Mouse (Mus musculus) limb, embryonic 15.5 days (tissue): Measurements from ENCODE around the gene Kank4. TPM values are rescaled to one million over a fixed set of nuclear protein-coding genes. Genes with fewer than 3 reads are reported as not detected.
A peak's percentile ranks its signal among the peaks of the same experiment; 100 is the strongest.
"Not testable (repeated sequence)": the region's sequence is repeated elsewhere in the genome, so short reads cannot be mapped to it uniquely, and the experiment has no call there.

Experiments used
- ATAC-seq: fragments of 200-750 bp; cut with Nextera tagmentation; 2 replicates; pipeline ENCODE4 v1.8.0; 2017; ENCODE audit warnings: low read depth, moderate TSS enrichment; ENCODE audit not compliant: insufficient number of reproducible peaks, low FRiP score, low TSS enrichment
- H3K27ac ChIP-seq: fragments of 300-500 bp; sonication (generic); 2 replicates; pipeline ENCODE4 v1.5.1; 2015; ENCODE audit warnings: moderate library complexity, mild to moderate bottlenecking, inconsistent platforms
- H3K27me3 ChIP-seq: fragments of 300-500 bp; sonication (generic); 2 replicates; pipeline ENCODE4 v1.6.1; 2015; ENCODE audit warnings: inconsistent platforms
- H3K36me3 ChIP-seq: fragments of 300-500 bp; sonication (generic); 2 replicates; pipeline ENCODE4 v1.6.1; 2015; ENCODE audit warnings: inconsistent platforms
- H3K4me1 ChIP-seq: fragments of 300-500 bp; sonication (generic); 2 replicates; pipeline ENCODE4 v1.6.1; 2015; ENCODE audit warnings: inconsistent platforms
- H3K4me2 ChIP-seq: fragments of 300-500 bp; sonication (generic); 2 replicates; pipeline ENCODE4 v1.6.1; 2015; ENCODE audit warnings: mild to moderate bottlenecking, inconsistent platforms
- H3K4me3 ChIP-seq: fragments of 300-500 bp; sonication (generic); 2 replicates; pipeline ENCODE4 v1.5.1; 2015; ENCODE audit warnings: mild to moderate bottlenecking, inconsistent platforms
- H3K9ac ChIP-seq: fragments of 300-500 bp; sonication (generic); 2 replicates; pipeline ENCODE4 v1.6.1; 2015; ENCODE audit warnings: inconsistent platforms
- H3K9me3 ChIP-seq: fragments of 300-500 bp; sonication (generic); 2 replicates; pipeline ENCODE4 v1.6.1; 2016; ENCODE audit warnings: inconsistent platforms
- WGBS: fragments of 180-500 bp; shearing (Covaris S2); methylation state at CpG from one replicate; pipeline ENCODE4 v1.1.7; 2015; 5-methylcytosine and 5-hydroxymethylcytosine counted together
- polyA plus RNA-seq: library from polyadenylated mRNA; unstranded; fragments of >200 nt; fragmentation: Nextera tagmentation; extraction: Ambion mirVana; gene quantifications from 2 replicates; pipeline ENCODE4 v1.2.1, GENCODE M21; 2015

Kank4 gene
- polyA plus RNA-seq = 1.4 and 1.9 TPM in 2 replicates

DNA sequence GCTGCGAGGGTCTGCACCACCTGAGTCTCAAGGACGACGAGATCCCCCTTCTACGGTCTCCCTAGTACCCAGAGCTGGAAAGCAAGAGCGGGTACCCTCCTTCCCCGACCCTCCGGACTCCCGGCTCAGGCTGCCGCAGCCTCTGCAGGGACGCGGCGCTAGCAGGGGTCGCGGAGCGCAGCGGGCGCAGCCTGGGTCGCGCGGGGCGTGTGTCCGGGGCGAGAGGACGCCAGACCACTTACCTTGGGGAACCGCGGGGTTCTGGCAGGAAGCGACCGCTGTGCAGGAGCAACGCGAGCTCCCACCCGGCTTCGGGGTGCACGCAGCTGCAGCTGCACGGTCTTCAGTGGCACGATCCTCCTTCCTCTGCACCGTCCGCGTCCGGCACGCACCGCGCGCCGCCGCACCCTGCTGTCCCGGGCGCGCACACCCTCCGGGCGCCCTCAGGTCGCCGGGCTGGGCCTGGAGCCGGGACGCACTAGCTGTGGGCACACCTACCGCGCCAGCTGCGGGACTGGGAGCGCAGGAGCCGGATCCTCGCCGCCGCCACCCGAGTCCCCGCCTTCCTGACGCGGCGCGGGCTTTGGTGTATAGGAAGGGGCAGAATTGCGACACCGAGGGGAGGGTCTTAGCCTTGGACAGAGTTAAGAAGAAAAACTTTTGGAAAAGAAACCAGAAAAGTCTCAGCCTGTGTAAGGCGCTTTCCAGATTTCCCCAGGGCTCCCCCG, at the start of gene Kank4:
Kank4 (minus strand) TSS at position 354 of the 728 bp plus-strand sequence.
- peak within 1 kb of the TSS; percentile 91 for H3K4me2 ChIP-seq
- peaks cover 28% of the 10 kb centered on the region for H3K4me1 ChIP-seq
- H3K27me3 ChIP-seq = no peaks in the 10 kb centered on the region
- peak; percentile 77; the same call in 1 of the 2 replicates for ATAC-seq
- no peaks in the 10 kb centered on the region for H3K36me3 ChIP-seq
- 0% methylated on average over 72 of the region's 72 CpGs for WGBS
- H3K27ac ChIP-seq = peak within 1 kb of the TSS; percentile 79
- no peaks in the 10 kb centered on the region for H3K9me3 ChIP-seq
- H3K9ac ChIP-seq = peak within 1 kb of the TSS; percentile 58
- H3K4me3 ChIP-seq = peak within 1 kb of the TSS; percentile 77

DNA sequence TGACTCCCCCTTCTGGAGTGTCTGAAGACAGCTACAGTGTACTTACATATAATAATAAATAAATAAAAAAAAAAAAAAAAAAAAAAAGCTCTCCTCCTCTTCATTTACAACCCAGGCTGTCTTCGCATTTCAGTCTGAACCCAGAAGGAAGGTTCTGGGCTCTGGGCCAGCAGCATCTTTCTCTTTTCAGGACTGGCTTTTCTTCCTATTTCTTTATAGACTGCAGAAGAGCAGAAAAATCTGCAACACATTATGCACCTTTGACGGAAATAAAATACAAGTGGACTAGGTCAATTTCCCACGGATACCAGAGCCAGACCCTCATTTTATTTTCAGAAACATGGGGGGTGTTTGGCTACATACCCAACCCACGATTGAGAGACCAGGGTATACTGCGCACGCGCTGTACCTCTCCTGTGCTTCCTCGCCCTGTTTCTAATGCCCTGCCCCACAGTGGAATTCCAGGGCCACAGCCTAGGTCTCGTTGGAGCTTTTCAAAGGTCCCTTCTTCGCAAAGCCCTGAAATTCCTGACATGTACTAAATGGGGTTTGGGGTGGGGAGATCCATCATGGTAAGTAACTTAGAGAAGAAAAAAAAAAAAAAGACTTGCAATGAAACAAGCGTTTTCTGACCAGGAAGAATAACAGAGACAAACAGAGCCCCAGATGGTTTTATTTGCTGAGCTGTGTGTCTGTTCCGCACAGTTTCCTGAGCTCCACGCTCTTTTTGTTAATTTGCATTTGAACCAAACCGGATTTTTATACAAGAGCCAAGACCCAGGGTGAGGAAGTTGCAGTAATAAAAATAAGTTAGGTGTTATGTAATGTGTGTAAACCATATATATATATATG, 48.3 kb upstream of the Kank4 start:
- Histone ChIP-seq H3K4me1 (peaks cover 3% of the 10 kb centered on the region; the same call in 1 of the 2 replicates), H3K4me2 (no peak overlapping the region), H3K27me3 (no peaks in the 10 kb centered on the region), H3K36me3 (no peaks in the 10 kb centered on the region), H3K4me3 (no peak overlapping the region), H3K27ac (peak overlapping the region; percentile 75), H3K9me3 (no peaks in the 10 kb centered on the region), H3K9ac (no peak overlapping the region)
- WGBS = 52% methylated on average over 14 of the region's 14 CpGs
- ATAC-seq = peak; percentile 14; the same call in 1 of the 2 replicates

DNA sequence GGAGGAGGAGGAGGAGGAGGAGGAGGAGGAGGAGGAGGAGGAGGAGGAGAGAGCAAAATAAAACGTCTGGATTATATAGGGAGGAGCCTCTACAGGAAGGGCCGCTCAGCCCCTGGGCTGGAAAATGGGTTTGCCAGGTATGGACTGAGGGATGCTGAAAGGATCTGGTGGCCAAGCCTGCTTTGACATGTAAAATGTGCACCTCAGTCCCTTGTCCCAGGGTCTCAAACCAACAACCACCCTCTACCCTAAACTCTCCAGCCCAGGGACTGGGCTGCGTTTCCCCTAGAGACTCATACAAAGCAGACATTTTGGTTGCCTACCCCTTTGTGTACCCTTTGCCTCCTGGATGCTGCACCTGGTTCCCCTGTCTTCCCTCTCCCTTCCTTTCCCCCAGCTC, 47.2 kb upstream of the Kank4 start:
- no peaks in the 10 kb centered on the region for H3K27me3 ChIP-seq
- H3K27ac ChIP-seq = no peak overlapping the region
- H3K4me1 ChIP-seq = peaks cover 3% of the 10 kb centered on the region; the same call in 1 of the 2 replicates
- ATAC-seq = no peak
- H3K4me3 ChIP-seq = no peak overlapping the region
- no peak overlapping the region for H3K4me2 ChIP-seq
- H3K36me3 ChIP-seq = no peaks in the 10 kb centered on the region
- no peaks in the 10 kb centered on the region for H3K9me3 ChIP-seq
- WGBS = 76% methylated on average over 3 of the region's 3 CpGs
- H3K9ac ChIP-seq = no peak overlapping the region

DNA sequence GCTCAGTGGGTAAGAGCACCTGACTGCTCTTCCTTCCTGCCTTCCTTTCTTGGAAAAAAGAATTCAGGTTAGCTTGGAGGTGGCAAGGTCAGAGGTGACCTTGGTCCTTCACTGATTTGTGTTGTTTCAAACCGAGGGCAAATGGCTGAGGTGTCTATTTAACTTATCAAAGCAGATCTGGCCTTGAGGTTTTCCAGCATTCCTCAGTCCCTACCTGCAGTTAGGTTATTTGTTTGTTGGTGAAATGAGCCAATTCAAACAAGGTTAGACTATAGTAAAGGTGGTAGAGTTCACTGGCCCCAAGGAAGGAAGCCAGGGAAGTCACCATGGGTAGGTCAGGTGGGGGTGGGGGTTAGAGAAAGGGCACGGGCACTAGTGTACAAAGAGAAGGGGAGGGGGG, 46.8 kb upstream of the Kank4 start:
- Histone ChIP-seq H3K4me1 (peaks cover 3% of the 10 kb centered on the region; the same call in 1 of the 2 replicates), H3K4me2 (no peak overlapping the region), H3K9ac (no peak overlapping the region), H3K36me3 (no peaks in the 10 kb centered on the region), H3K4me3 (no peak overlapping the region), H3K9me3 (no peaks in the 10 kb centered on the region), H3K27me3 (no peaks in the 10 kb centered on the region), H3K27ac (no peak overlapping the region)
- WGBS = 62% methylated on average over 1 of the region's 2 CpGs
- no peak for ATAC-seq

DNA sequence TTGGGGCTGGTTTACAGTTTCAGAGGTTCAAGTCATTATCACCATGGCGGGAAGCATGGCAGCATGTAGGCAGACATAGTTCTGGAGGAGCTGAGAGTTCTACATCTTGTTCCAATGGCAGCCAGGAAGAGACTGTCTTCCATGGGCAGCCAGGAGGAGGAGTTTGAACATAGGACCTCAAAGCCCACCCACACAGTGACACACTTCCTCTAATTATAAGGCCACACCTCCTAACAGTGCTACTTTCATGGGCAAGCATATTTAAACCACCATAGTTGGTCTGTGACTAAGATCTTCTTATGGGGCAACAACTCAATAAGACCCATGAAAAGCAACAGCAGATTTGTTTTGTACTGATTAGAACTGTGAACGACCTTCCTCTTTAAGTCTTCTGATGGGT, 46.1 kb upstream of the Kank4 start:
- no peak overlapping the region for H3K27ac ChIP-seq
- ATAC-seq = no peak
- H3K9me3 ChIP-seq = no peaks in the 10 kb centered on the region
- no peak overlapping the region for H3K4me2 ChIP-seq
- no peak overlapping the region for H3K4me3 ChIP-seq
- peaks cover 3% of the 10 kb centered on the region; the same call in 1 of the 2 replicates for H3K4me1 ChIP-seq
- no peaks in the 10 kb centered on the region for H3K27me3 ChIP-seq
- no peak overlapping the region for H3K9ac ChIP-seq
- WGBS = 82% methylated on average over 2 of the region's 2 CpGs
- no peaks in the 10 kb centered on the region for H3K36me3 ChIP-seq

DNA sequence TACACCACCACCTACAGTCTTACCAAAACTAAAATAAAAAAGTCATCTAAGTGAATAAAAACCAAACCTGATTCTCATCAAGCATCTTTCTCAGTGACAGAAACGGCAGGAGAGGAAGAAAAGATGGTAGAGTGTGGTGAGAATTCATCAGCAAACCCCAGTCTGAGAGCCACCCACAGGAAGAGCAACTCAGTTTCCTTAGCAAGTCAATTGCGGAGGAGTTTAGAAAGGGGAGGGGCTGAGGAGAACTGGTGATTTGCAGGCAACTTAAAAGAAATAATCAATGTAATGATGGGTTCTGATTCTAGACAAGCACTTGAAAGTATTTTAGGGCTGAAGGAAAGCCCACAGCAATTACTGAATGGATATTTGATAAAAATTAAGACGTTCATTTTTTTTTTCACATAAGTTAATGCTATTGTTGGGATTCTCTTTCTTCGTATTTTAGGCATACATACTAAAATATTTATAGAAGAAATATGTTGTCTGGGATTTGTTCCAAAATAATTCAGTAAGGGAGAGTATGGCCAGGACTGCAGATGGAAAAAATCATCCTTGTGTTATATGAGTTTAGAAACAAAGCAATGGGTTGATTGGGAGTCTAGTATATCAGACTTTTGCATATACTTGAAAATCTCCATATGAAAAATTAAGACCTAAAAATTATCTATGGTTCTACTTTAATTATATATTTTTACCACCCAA, 41.0 kb upstream of the Kank4 start:
- Histone ChIP-seq H3K9me3 (no peaks in the 10 kb centered on the region), H3K27me3 (no peaks in the 10 kb centered on the region), H3K27ac (peak overlapping the region; percentile 47), H3K4me1 (peaks cover 12% of the 10 kb centered on the region), H3K36me3 (no peaks in the 10 kb centered on the region), H3K4me2 (no peak overlapping the region), H3K4me3 (no peak overlapping the region), H3K9ac (no peak overlapping the region)
- ATAC-seq = no peak
- WGBS = 48% methylated on average over 4 of the region's 4 CpGs

DNA sequence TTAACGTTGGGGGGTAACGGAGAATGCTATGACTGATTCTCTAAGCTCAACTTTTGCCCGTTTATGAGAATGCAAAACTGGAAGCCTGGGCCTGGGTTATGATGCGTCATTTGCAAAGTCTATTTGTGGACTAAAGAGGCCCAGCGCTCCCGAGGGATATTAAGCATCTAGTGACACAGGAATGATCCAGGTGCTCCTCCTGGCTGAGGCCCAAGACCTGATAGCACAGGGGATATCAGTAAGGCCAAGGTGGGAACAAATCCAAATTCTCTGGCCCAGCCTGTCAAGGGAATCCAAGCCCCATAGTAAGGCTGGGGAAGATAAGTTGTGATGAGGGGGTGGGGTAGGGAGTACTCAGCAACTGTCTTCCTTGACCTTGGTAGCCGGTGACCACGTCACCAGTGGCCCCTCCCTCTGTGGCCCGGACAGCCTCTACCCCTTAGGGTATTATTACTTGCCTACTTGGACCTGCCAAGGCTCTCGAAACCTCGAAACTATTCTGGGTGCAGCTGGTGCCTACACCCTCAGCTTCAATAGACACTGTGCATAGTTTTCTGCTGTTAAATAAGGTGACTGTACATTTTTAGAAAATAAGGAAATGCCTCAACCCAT, 39.8 kb upstream of the Kank4 start:
- H3K4me2 ChIP-seq = no peak overlapping the region
- H3K9me3 ChIP-seq = no peaks in the 10 kb centered on the region
- no peak for ATAC-seq
- no peaks in the 10 kb centered on the region for H3K36me3 ChIP-seq
- H3K4me3 ChIP-seq = no peak overlapping the region
- WGBS = 48% methylated on average over 11 of the region's 11 CpGs
- no peak overlapping the region for H3K9ac ChIP-seq
- no peaks in the 10 kb centered on the region for H3K27me3 ChIP-seq
- peaks cover 12% of the 10 kb centered on the region for H3K4me1 ChIP-seq
- H3K27ac ChIP-seq = peak overlapping the region; percentile 38

DNA sequence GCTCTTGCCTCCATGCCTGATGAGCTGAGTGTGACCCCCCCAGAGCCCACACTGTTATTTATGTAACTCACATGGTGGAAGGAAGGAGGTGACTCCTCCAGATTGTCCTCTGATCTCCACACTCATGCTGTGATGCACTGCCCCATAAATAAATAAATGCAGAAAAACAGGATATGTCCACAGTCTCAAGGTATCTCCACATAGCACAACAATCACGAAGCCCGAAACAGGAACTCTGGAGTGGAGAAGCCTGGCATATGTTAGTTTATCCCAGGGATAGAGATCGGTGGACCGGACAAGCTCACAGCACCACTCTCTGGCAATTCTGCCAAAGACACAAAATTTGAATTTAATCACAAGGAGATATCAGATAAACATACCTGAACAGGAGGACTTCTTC, 36.6 kb upstream of the Kank4 start:
- Histone ChIP-seq H3K27ac (no peak overlapping the region), H3K36me3 (no peaks in the 10 kb centered on the region), H3K4me3 (no peak overlapping the region), H3K9ac (no peak overlapping the region), H3K4me2 (no peak overlapping the region), H3K27me3 (no peaks in the 10 kb centered on the region), H3K4me1 (peaks cover 12% of the 10 kb centered on the region), H3K9me3 (no peaks in the 10 kb centered on the region)
- no peak for ATAC-seq
- 81% methylated on average over 4 of the region's 4 CpGs for WGBS

DNA sequence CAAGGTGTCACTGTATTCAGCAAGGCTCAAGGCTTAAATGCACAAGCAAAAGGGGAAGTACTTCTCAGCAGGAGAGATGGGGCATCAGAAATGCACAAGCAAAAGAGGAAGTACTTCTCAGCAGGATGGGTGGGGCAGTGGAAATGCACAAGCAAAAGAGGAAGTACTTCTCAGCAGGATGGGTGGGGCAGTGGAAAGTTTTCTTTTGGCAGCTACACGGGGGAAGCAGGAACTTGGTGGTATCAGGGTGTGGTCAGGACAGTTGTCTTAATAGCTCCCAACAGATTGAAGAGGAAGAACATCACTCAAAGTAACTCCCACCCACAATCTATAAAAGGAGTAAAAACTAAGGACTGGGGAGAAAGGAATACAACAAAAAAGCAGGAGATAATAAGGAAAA, 33.1 kb upstream of the Kank4 start:
- H3K9ac ChIP-seq, H3K27me3 ChIP-seq, H3K36me3 ChIP-seq, ATAC-seq, H3K4me1 ChIP-seq, H3K27ac ChIP-seq, H3K4me3 ChIP-seq, H3K9me3 ChIP-seq, H3K4me2 ChIP-seq: not testable (repeated sequence)
- WGBS = 61% methylated on average over 1 of the region's 1 CpGs

DNA sequence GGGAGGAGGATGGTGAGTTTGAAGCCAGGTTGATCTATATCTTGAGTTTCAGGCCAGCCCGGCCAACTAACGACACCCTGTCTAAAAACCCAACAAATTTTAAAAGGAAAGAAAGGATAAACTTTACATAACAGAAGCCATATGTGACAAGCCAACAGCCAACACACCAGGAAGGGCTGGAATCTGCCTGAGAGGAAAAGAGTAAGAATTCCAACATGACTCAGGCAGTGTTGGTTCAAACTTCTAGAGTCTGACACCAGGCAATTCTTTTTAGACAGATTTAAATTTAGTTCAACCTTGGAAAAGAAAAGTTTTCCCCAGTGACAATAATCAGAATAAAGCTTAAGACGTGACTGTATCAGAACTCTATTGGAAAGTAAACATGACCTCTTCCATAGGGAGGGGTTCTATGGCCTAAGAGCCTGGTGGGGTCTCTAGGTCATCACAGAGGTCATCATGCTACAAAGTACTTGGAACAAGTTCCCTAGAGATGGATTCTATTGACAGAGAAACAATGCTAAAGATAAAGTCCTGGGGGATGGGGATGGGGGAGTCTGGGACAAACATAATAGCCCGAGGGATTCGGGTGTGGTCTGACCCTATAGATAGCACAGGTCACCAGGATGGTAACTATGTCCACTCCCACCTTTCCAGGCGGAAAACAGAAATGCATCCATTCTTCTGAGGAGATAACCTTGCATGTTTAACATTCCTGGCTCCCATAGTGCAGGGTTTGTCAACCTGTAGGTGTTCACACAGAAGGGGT, 30.0 kb upstream of the Kank4 start:
- Histone ChIP-seq H3K9me3 (no peaks in the 10 kb centered on the region), H3K36me3 (no peaks in the 10 kb centered on the region), H3K4me3 (no peak overlapping the region), H3K27ac (no peak overlapping the region), H3K9ac (no peak overlapping the region), H3K27me3 (no peaks in the 10 kb centered on the region), H3K4me2 (no peak overlapping the region), H3K4me1 (peaks cover 11% of the 10 kb centered on the region)
- 62% methylated on average over 6 of the region's 6 CpGs for WGBS
- ATAC-seq = no peak

DNA sequence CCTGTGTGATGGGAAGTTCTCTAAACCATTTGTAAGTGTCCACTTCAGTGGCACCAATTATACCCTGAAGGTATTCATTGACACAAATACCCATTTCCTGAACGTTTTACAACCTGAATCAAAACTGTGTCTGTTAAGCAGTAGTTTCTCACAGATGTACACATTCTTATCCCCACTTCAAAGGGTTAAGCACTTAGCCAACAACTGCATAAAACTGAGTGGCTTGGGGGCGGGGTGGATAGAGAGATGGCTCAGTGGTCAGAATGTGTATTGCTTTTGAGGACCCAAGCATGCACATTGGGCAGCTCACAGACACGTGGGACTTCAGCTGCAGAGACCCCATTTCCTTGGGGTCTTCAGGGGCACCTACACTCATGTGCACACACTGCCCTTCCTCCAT, 29.1 kb upstream of the Kank4 start:
- Histone ChIP-seq H3K27ac (no peak overlapping the region), H3K36me3 (no peaks in the 10 kb centered on the region), H3K4me3 (no peak overlapping the region), H3K27me3 (no peaks in the 10 kb centered on the region), H3K9me3 (no peaks in the 10 kb centered on the region), H3K4me1 (peaks cover 11% of the 10 kb centered on the region), H3K4me2 (no peak overlapping the region), H3K9ac (no peak overlapping the region)
- no peak for ATAC-seq
- 23% methylated on average over 3 of the region's 3 CpGs for WGBS
